Mouse (Mus musculus) adrenal gland, postnatal 0 days (tissue): ENCODE data around the gene Sarm1. TPM values are rescaled to one million over a fixed set of nuclear protein-coding genes. Genes with fewer than 3 reads are reported as not detected.

Experiments
- polyA plus RNA-seq: library from polyadenylated mRNA; unstranded; fragments of >200 nt; fragmentation: Nextera tagmentation; extraction: Ambion mirVana; gene quantifications from 2 replicates; pipeline ENCODE4 v1.2.1, GENCODE M21; 2015

The Sarm1 gene
- 5.0 and 7.8 TPM in 2 replicates for polyA plus RNA-seq

DNA sequence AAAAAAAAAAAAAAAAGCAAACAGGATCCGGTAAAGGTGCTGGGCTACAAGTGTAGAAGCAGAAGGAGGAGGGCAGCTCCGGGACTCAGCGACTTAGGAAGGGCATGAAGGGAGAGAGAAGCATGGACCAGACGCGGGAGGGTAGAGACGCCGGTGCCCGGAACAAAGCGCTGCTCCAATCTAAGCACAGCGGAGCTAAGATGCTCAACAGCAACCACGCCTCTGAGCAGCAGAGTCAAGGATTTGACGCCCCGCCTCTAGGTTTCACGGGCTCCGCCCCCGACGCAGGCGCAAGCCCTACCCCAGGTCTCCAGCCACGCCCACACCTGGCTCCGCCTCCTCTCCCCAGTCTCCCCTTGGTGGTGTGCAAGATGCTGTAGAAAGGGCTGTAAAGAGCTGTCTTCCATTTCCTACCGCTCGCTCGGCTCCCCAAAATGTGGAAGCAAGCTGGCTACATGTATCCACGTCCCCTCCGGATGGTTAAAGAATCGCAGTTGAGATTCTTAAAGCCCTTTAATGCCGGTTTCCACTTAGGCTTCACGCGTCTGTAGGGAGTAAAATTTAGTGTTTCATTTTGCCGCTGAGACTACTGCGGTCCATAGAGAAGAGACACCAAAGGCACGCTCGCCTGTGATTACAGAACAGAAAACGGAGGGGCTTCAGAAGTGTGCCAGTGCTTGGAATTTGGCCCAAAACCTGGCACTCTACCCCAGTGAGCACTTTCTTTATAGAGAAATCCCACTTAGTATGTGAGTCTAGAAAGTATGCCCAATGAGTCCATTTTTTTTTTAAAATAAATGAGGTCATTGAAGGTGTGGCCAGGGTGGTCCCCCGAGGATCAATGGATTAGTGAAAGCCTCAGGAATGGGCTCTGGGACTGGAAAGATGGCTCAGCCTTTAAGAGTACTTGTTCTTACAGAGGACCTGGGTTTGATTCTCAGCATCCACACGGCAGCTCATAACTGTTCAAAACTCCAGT lies at the start of gene Sarm1:
Gene Sarm1, minus strand, starts transcription at position 211 of the 979 bp plus-strand sequence.

DNA sequence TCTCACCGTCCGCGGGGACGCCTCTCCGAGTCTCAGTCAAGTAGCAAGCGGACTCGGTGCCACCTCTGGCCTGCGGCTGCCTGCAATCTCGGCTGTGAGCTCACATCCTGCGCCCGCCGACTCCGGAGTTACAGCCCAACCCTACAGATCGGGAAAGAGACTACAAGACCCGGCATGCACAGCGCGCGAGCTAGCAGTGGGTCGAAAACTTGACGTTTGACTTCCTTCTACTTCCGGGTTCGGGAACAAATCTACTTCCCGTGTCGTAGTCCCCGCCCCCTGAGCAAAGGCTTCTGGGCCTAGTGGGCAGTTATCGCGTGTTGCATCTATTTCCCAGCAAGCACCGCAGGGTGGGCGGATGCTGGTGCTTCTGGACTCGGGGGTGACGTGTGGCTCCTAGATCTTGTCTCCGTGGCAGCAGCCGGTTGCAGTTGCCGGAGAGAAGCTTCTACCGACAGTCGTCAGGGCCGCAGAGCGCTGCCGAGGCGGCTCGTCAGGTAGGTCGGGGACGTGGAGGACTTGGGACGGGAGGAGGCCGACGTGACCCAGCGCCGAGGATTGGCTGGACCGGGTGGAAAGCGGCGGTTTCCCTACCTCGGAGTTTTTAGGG lies 38.6 kb upstream of the Sarm1 start, which contains the start of the genes Tnfaip1 and Ift20:
Gene Tnfaip1, minus strand, starts transcription at position 253 of the 610 bp plus-strand sequence.
Gene Ift20, plus strand, starts transcription at position 282 of the 610 bp plus-strand sequence.

DNA sequence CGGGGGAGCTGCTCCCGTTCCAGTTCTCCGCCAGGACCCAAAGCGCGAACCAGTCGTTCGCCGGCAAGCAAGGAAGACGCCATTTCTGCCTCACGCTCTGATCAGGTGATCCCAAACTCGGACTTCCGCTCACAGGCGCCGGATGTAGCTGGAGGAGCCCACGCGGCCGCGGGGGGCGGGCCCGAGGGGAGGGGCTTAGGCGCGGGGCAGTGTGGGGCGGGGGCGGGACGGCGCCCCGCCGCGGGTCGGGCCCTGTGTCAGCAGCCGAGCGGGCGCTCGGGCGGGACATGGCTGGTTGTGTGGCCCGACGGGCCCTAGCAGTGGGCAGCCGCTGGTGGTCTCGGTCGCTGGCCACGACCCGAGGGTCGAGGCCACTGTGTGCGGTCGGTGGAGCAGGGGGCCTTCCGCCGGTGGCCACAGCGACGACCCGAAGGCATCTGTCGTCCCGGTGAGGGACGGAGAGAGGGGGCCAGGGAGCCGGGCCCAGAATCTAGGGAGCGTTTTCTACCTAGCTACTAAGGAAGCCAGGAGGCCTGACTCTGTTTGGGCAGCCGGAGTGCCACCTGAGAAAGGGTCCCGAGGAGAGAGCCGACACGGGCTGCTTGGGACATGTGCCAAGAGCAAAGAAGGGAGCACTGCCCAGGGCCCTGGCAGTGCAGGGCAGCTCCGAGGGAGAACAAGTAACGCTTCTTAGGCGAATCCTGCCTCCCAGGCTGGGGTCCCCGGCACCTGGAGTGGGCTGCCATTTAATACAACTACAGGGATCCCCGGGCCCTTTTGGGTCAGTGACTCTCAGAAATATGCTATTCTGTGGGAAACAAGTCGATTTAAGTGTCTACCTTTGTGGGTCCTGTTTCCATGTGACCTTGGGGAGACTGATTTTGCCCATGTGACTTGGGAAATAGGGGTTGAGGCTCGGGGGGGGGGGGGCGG lies 14.7 kb upstream of the Sarm1 start, which contains the start of the genes Tmem199 and Poldip2:
Gene Tmem199, minus strand, starts transcription at position 148 of the 933 bp plus-strand sequence.
Gene Poldip2, plus strand, starts transcription at position 169 of the 933 bp plus-strand sequence.

DNA sequence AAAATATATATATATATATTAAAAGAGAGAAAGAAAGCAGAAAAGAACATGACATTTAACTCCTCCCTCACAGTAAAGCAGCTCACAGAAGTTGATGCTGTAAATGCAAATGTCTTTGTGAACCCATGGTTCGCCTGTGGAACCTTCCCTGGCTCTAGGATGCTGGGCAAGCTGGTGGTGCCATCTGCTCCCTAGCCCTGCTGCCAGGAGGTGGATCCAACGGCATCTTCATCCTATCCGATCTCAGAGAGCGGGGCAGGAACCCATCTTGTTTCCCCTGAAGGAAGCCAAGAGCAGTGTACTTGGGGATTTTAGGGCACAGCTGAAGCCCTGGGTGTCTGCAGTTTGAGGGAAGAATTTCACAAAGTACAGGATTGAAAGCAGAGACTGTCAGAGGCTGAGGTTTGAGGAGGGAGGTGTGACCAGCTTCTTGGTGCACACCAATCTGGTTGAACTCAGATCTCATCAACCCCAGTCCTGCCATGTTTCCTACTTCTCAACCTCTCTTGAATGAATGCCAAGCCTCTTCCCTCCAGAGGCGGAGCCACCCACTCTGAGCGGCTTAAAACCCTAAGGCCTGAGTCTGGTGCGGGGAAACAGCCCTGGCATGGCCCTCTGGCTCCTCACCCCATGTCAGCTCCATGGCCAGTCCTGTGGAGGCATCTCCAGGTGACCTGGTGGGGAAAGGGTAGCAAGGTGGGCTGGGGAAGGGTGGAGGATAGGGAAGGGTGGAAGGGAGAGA lies 5.5 kb upstream of the Sarm1 start, which contains the start of gene Sebox:
Gene Sebox, plus strand, starts transcription at position 539 of the 742 bp plus-strand sequence.

DNA sequence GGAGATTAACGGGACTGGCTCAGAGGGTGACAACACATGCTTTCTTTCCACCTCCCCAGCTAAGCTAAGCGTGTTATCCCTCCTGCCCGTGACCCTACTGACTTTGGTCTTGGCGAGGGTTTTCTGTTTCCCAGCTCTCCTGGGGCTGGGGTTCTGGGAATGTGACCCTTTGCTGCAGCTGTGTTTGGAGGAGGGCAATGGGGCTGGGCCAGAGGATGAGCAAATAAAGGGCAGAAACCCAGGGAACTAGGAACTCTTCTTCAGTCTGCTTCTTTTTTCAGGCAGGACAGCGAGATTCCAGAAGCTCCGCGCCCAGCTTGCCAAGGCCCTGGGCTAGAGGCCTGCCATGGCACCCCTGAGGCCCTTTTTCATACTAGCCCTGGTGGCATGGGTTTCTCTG lies 1.4 kb upstream of the Sarm1 start, which contains the start of gene Vtn:
Gene Vtn, plus strand, starts transcription at position 88 of the 400 bp plus-strand sequence.

DNA sequence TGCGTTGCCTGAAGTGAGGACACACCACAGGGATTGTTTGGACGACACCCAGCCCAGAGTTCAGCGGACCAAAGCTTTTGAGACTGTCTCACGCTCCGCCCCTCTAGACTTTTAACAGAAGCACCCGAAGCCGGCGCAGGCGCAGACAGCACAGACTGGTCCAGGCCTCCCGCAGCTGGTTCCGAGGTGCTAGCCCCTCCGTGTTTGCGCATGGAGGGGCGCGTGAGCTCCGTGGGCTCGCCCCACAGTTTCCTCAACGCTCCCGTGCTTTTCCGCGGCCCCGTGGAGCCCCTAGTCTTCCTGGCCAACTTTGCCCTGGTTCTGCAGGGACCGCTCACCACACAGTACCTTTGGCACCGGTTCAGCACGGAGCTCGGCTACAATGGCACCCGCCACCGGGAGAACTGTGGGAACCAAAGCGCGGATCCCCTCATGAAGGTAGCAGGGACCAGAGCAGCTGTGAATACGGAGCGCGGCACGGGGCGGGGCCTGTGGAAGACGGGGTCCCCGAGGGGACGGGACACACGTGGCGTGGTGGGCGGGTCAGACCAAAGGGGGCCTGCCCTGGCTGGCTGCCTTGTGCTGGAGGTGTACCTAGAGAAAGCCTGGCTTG lies 31.9 kb downstream of the Sarm1 start, which contains the start of gene Slc46a1:
Gene Slc46a1, plus strand, starts transcription at position 130 of the 613 bp plus-strand sequence.

Other genes starting within 250 kb of the Sarm1 start
- 39.8 and 70.6 TPM in 2 replicates for gene 2610507B11Rik, start 236.0 kb downstream of the Sarm1 start, polyA plus RNA-seq
- gene BC030499, start 206.9 kb downstream of the Sarm1 start, polyA plus RNA-seq = 0.21 TPM in 1 of 2 replicates, not detected in the other
- gene Spag5, start 196.2 kb downstream of the Sarm1 start, polyA plus RNA-seq = 6.4 and 8.2 TPM in 2 replicates
- 13.7 and 19.6 TPM in 2 replicates for gene Aldoc, start 174.8 kb downstream of the Sarm1 start, polyA plus RNA-seq
- gene Pigs, start 169.3 kb downstream of the Sarm1 start, polyA plus RNA-seq = 50.8 and 80.0 TPM in 2 replicates
- 82.0 and 100 TPM in 2 replicates for gene Unc119, start 154.3 kb downstream of the Sarm1 start, polyA plus RNA-seq
- gene Foxn1, start 111.2 kb downstream of the Sarm1 start, polyA plus RNA-seq = 0.06 TPM in 1 of 2 replicates, not detected in the other
- gene Slc13a2, start 75.5 kb downstream of the Sarm1 start, polyA plus RNA-seq = 0.11 and 0.21 TPM in 2 replicates
- 13.1 and 25.8 TPM in 2 replicates for gene Slc46a1, start 32.1 kb downstream of the Sarm1 start, polyA plus RNA-seq
- 41.1 and 59.4 TPM in 2 replicates for gene Vtn, start 1.3 kb upstream of the Sarm1 start, polyA plus RNA-seq
- not detected in 2 replicates for gene Sebox, start 5.7 kb upstream of the Sarm1 start, polyA plus RNA-seq
- 49.5 and 55.2 TPM in 2 replicates for gene Tmem199, start 14.4 kb upstream of the Sarm1 start, polyA plus RNA-seq
- 122 and 191 TPM in 2 replicates for gene Poldip2, start 14.4 kb upstream of the Sarm1 start, polyA plus RNA-seq
- gene Tnfaip1, start 38.6 kb upstream of the Sarm1 start, polyA plus RNA-seq = 33.2 and 38.8 TPM in 2 replicates
- 193 and 207 TPM in 2 replicates for gene Ift20, start 38.6 kb upstream of the Sarm1 start, polyA plus RNA-seq
- gene Tmem97, start 53.0 kb upstream of the Sarm1 start, polyA plus RNA-seq = 34.3 and 47.6 TPM in 2 replicates
- 12.1 and 15.6 TPM in 2 replicates for gene Nlk, start 199.6 kb upstream of the Sarm1 start, polyA plus RNA-seq